Mouse (Mus musculus): ENCODE data around the gene Lmbr1l. TPM values are rescaled to one million over a fixed set of nuclear protein-coding genes. Genes with fewer than 3 reads are reported as not detected.
"Not testable (repeated sequence)": the region's sequence is repeated elsewhere in the genome, so short reads cannot be mapped to it uniquely, and the experiment has no call there.

Lmbr1l gene
- polyA plus RNA-seq, 1 experiment from 2014 or later, result 17.0 TPM

GRCm38 (mm10) chr15:98941539-98941938 is 23.5 kb upstream of the Lmbr1l start:
- no peaks in the 10 kb centered on the region for H3K9me3 ChIP-seq (ENCODE audit: low read length)
- H3K36me3 ChIP-seq (ENCODE audit: insufficient read depth, low read length), result no peaks in the 10 kb centered on the region
- no peak overlapping the region for H3K27ac ChIP-seq (ENCODE audit: low read length)
- no peak overlapping the region for H3K4me2 ChIP-seq (replicated peaks; ENCODE audit: low read depth, low read length)
- no peak overlapping the region for H3K4me3 ChIP-seq (ENCODE audit: low read depth, low read length)
- H3K4me1 ChIP-seq (ENCODE audit: insufficient read depth, low read depth, low read length), result no peaks in the 10 kb centered on the region
- H3K27me3 ChIP-seq (replicated peaks; ENCODE audit: insufficient read depth, low read length), result no peaks in the 10 kb centered on the region
- peak; percentile 34 for DNase-seq (ENCODE audit: low spot score)
- TF ChIP-seq CTCF (IDR thresholded peaks at IDR 0.05) (no peak), EP300 (IDR thresholded peaks at IDR 0.05) (no peak)
- peak; percentile 37; the same call in 1 of the 2 replicates for ATAC-seq
- no peak overlapping the region for H3K9ac ChIP-seq (replicated peaks; ENCODE audit: low read depth)
- WGBS, result 58% methylated on average over 2 of the region's 2 CpGs

- Histone ChIP-seq H3K4me3 (ENCODE audit: low read depth, low read length) (no peak overlapping the region), H3K27ac (ENCODE audit: low read length) (no peak overlapping the region), H3K36me3 (ENCODE audit: insufficient read depth, low read length) (no peaks in the 10 kb centered on the region), H3K4me2 (replicated peaks; ENCODE audit: low read depth, low read length) (no peak overlapping the region), H3K27me3 (replicated peaks; ENCODE audit: insufficient read depth, low read length) (no peaks in the 10 kb centered on the region), H3K4me1 (ENCODE audit: insufficient read depth, low read depth, low read length) (no peaks in the 10 kb centered on the region), H3K9me3 (ENCODE audit: low read length) (no peaks in the 10 kb centered on the region), H3K9ac (replicated peaks; ENCODE audit: low read depth) (no peak overlapping the region)
- TF ChIP-seq CTCF (IDR thresholded peaks at IDR 0.05) (no peak), EP300 (IDR thresholded peaks at IDR 0.05) (no peak)
- ATAC-seq (no peak), DNase-seq (ENCODE audit: low spot score) (no peak)
- WGBS, result 59% methylated on average over 10 of the region's 10 CpGs
Measured at GRCm38 (mm10) chr15:98940816-98941215, 22.8 kb upstream of the Lmbr1l start.

- no peaks in the 10 kb centered on the region for H3K36me3 ChIP-seq (ENCODE audit: insufficient read depth, low read length)
- H3K9me3 ChIP-seq (ENCODE audit: low read length), result no peaks in the 10 kb centered on the region
- TF ChIP-seq CTCF (IDR thresholded peaks at IDR 0.05) (peak; percentile 18; the same call in 1 of the 2 replicates), EP300 (IDR thresholded peaks at IDR 0.05) (no peak)
- peak within 1 kb of the TSS; percentile 78 for H3K4me3 ChIP-seq (ENCODE audit: low read depth, low read length)
- under 1% methylated on average over 55 of the region's 58 CpGs for WGBS
- DNase-seq (ENCODE audit: low spot score), result peak; percentile 97
- H3K9ac ChIP-seq (replicated peaks; ENCODE audit: low read depth), result peak within 1 kb of the TSS; percentile 76
- H3K4me1 ChIP-seq (ENCODE audit: insufficient read depth, low read depth, low read length), result peaks cover 9% of the 10 kb centered on the region; the same call in 1 of the 2 replicates
- no peaks in the 10 kb centered on the region for H3K27me3 ChIP-seq (replicated peaks; ENCODE audit: insufficient read depth, low read length)
- peak within 1 kb of the TSS; percentile 66 for H3K4me2 ChIP-seq (replicated peaks; ENCODE audit: low read depth, low read length)
- peak; percentile 96 for ATAC-seq
- peak within 1 kb of the TSS; percentile 93 for H3K27ac ChIP-seq (ENCODE audit: low read length)
Measured at GRCm38 (mm10) chr15:98934217-98934839, 16.3 kb upstream of the Lmbr1l start, which contains the start of gene Tuba1b. TSS of gene Tuba1b (minus strand) at chr15:98934565.

- Histone ChIP-seq H3K27ac (ENCODE audit: low read length) (peak overlapping the region; percentile 93), H3K27me3 (replicated peaks; ENCODE audit: insufficient read depth, low read length) (no peaks in the 10 kb centered on the region), H3K4me3 (ENCODE audit: low read depth, low read length) (peak overlapping the region; percentile 78), H3K9me3 (ENCODE audit: low read length) (no peaks in the 10 kb centered on the region), H3K9ac (replicated peaks; ENCODE audit: low read depth) (peak overlapping the region; percentile 76), H3K36me3 (ENCODE audit: insufficient read depth, low read length) (no peaks in the 10 kb centered on the region), H3K4me1 (ENCODE audit: insufficient read depth, low read depth, low read length) (peaks cover 9% of the 10 kb centered on the region; the same call in 1 of the 2 replicates), H3K4me2 (replicated peaks; ENCODE audit: low read depth, low read length) (peak overlapping the region; percentile 66)
- WGBS, result under 1% methylated on average over 30 of the region's 35 CpGs
- ATAC-seq (peak; percentile 84), DNase-seq (ENCODE audit: low spot score) (peak; percentile 99)
- TF ChIP-seq CTCF (IDR thresholded peaks at IDR 0.05) (no peak), EP300 (IDR thresholded peaks at IDR 0.05) (no peak)
Measured at GRCm38 (mm10) chr15:98933833-98934216, 15.8 kb upstream of the Lmbr1l start.

GRCm38 (mm10) chr15:98933004-98933671 is 15.1 kb upstream of the Lmbr1l start:
- H3K4me2 ChIP-seq (replicated peaks; ENCODE audit: low read depth, low read length), result peak overlapping the region; percentile 66
- ATAC-seq; DNase-seq (ENCODE audit: low spot score); H3K9me3 ChIP-seq (ENCODE audit: low read length); H3K4me1 ChIP-seq (ENCODE audit: insufficient read depth, low read depth, low read length); H3K36me3 ChIP-seq (ENCODE audit: insufficient read depth, low read length); H3K27me3 ChIP-seq (replicated peaks; ENCODE audit: insufficient read depth, low read length): not testable (repeated sequence)
- H3K27ac ChIP-seq (ENCODE audit: low read length), result peak overlapping the region; percentile 58; the same call in 1 of the 2 replicates
- peak overlapping the region; percentile 78 for H3K4me3 ChIP-seq (ENCODE audit: low read depth, low read length)
- peak overlapping the region; percentile 76; the same call in 1 of the 2 replicates for H3K9ac ChIP-seq (replicated peaks; ENCODE audit: low read depth)
- WGBS, result 2% methylated on average over 8 of the region's 9 CpGs

- no peak overlapping the region for H3K27ac ChIP-seq (ENCODE audit: low read length)
- peaks cover 9% of the 10 kb centered on the region; the same call in 1 of the 2 replicates for H3K4me1 ChIP-seq (ENCODE audit: insufficient read depth, low read depth, low read length)
- no peak overlapping the region for H3K4me3 ChIP-seq (ENCODE audit: low read depth, low read length)
- no peaks in the 10 kb centered on the region for H3K36me3 ChIP-seq (ENCODE audit: insufficient read depth, low read length)
- H3K4me2 ChIP-seq (replicated peaks; ENCODE audit: low read depth, low read length), result no peak overlapping the region
- H3K9ac ChIP-seq (replicated peaks; ENCODE audit: low read depth), result no peak overlapping the region
- WGBS, result 48% methylated on average over 3 of the region's 3 CpGs
- TF ChIP-seq CTCF (IDR thresholded peaks at IDR 0.05) (no peak), EP300 (IDR thresholded peaks at IDR 0.05) (0 out of 2 replicates have a peak, but pooled peaks have one; percentile 49)
- no peaks in the 10 kb centered on the region for H3K9me3 ChIP-seq (ENCODE audit: low read length)
- ATAC-seq (no peak), DNase-seq (ENCODE audit: low spot score) (peak; percentile 55)
- no peaks in the 10 kb centered on the region for H3K27me3 ChIP-seq (replicated peaks; ENCODE audit: insufficient read depth, low read length)
Measured at GRCm38 (mm10) chr15:98930998-98931397, 13.0 kb upstream of the Lmbr1l start.
